Mouse (Mus musculus): ENCODE data around the gene Hus1.

GRCm38 (mm10) chr11:8988084-8988483, 22.9 kb downstream of the Hus1 start:
- no peak for TF ChIP-seq POLR2A (IDR thresholded peaks at IDR 0.05; ENCODE audit: borderline replicate concordance, control insufficient read depth, low read depth, low read length)
- TF ChIP-seq CTCF (IDR thresholded peaks at IDR 0.05; ENCODE audit: control insufficient read depth, insufficient read depth, low read length): no peak
